Mouse (Mus musculus) ES-E14 (cell line): ENCODE results near the gene Phactr2.

Experiments
- CHD2 ChIP-seq: IDR thresholded peaks from 2 replicates; pipeline ENCODE4 v1.6.1; 2014; ENCODE audit warnings: mild to moderate bottlenecking, low read depth, low read length, inconsistent platforms
- ZC3H11A ChIP-seq: IDR thresholded peaks from 2 replicates; pipeline ENCODE4 v1.6.1; 2012; ENCODE audit warnings: low read depth, mild to moderate bottlenecking, inconsistent platforms, low read length, borderline replicate concordance

DNA sequence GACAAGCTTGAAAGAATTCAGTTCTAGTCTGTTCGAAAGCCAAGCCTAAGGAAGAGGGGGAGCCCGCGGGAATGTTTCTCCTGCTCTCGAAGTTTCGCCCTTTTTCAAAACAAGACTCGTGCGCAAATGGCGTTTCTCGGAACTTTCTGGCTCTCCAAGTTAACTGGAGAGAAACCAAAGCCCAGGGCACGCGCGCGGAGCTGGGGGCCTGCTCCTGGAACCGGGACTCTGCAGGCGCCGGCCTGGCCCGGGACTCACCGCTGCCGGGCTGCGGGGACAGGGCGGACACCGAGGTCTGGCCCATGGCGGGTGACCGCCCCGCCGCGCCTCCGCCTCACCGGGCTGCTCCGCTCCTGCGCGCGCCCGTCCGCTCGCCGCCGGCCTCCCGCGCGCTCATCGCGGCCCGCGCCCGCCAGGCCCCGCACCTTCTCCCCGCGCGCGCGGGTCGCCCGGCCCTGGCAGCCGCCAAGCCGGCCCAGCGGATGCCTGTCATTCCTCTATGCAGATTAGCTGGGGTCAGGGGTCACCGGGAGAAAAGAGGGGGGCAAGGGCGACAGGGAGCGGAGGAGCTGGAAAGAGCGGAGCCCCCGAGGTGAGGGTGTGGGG is 150.3 kb downstream of the Phactr2 start:
- TF ChIP-seq ZC3H11A = no peak
- no peak for TF ChIP-seq CHD2
